ENCODE assay signal across 8 mouse cellular contexts in the genomic region with DNA sequence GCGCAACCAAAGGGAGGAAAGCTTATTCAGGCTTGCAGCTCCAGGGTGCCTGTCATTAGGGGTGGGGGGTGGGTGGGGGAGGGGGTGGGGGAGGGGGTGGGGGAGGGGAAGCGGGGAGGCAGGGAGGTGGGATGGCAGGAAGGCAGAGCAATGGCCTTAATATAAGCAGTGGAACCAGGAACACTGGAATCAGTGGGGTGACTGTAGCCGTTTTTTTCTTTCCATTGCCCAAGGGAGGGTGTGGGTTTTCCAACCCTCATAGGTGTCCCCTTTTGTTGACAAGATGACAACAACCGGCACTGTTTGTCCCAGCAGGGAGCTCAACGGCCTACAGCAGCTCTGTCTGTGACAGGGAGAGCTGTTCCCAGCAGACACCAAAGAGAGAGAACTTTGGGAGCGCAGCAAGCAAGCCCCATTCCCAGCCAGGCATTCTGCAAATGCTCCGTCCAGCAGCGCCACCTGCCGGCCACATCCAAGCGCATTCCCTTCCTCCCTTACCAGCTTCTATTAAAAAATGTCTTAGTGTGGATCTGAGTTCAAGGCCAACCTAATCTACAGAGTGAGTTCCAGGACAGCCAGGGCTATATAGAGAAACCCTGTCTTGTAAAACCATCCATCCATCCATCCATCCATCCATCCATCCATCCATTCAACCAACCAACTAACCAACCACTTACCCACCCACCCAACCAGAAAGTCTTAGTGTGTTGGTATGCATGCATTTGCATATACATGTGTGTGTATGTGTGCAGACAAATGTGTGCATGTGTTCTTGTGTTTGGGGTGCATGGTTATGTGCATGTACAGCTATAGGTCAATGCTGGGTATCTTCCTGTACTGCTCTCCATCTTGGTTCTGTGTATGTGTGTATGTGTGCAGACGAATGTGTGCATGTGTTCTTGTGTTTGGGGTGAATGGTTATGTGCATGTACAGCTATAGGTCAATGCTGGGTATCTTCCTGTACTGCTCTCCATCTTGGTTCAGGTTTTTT. TPM values are rescaled to one million over a fixed set of nuclear protein-coding genes. Genes with fewer than 3 reads are reported as not detected.
DNase-seq lines count a peak whose midpoint lies in the region; ATAC-seq and TF ChIP-seq lines count a peak whose summit lies in the region.

No protein-coding gene starts in this region.

- DNase-seq in B cell, adult 2 months, result peak; percentile 87 to 88
- peak; percentile 85 for DNase-seq in liver
- DNase-seq in naive thymus-derived CD4-positive, alpha-beta T cell, adult 2 months (ENCODE audit: low read depth), result peak; percentile 87
- peak; percentile 85 for DNase-seq in splenic B cell, adult 2 months (ENCODE audit: low read depth, low spot score)

- H3K9me3 ChIP-seq in heart, embryonic 11.5 days (replicated peaks; ENCODE audit: control insufficient read depth, low read length), result no peaks in the 10 kb centered on the region; the same call in 1 of the 2 replicates
- no peaks in the 10 kb centered on the region for H3K9me3 ChIP-seq in kidney, embryonic 15.5 days (replicated peaks)

- no peak overlapping the region for H3K27ac ChIP-seq in bone marrow macrophage, adult 2 months (ENCODE audit: insufficient read depth, low read depth, low read length)
- no peak overlapping the region for H3K27ac ChIP-seq in embryonic fibroblast, embryonic 13.5 days (ENCODE audit: insufficient read depth, low read length)
- H3K27ac ChIP-seq in heart, embryonic 11.5 days (ENCODE audit: low read depth, low read length), result no peak overlapping the region
- no peak overlapping the region for H3K27ac ChIP-seq in kidney, embryonic 15.5 days

- no peaks in the 10 kb centered on the region for H3K36me3 ChIP-seq in heart, embryonic 11.5 days (ENCODE audit: control insufficient read depth, insufficient read depth, low read length)
- H3K36me3 ChIP-seq in kidney, embryonic 15.5 days, result no peaks in the 10 kb centered on the region
- H3K36me3 ChIP-seq in splenic B cell, adult 2 months (ENCODE audit: control insufficient read depth, insufficient read depth, low read length, poor library complexity, severe bottlenecking), result no peaks in the 10 kb centered on the region

- TF ChIP-seq CTCF in bone marrow macrophage, adult 2 months (IDR thresholded peaks at IDR 0.05; ENCODE audit: low read depth, low read length), result peak; percentile 75
- peak; percentile 91 for TF ChIP-seq CTCF in embryonic fibroblast, embryonic 13.5 days (IDR thresholded peaks at IDR 0.05; ENCODE audit: borderline replicate concordance, insufficient read depth, low read length)

- H3K9ac ChIP-seq in heart, embryonic 11.5 days (ENCODE audit: low read depth, low read length), result no peak overlapping the region
- H3K9ac ChIP-seq in kidney, embryonic 15.5 days, result no peak overlapping the region

- ATAC-seq in heart, embryonic 11.5 days (replicated peaks; ENCODE audit: insufficient number of reproducible peaks, low FRiP score, low TSS enrichment), result 0 out of 2 replicates have a peak, but pooled peaks have one; percentile 55
- ATAC-seq in kidney, embryonic 15.5 days (replicated peaks; ENCODE audit: low FRiP score), result peak; percentile 87

- WGBS in heart, embryonic 11.5 days (ENCODE audit: insufficient replicate concordance), result 14% methylated on average over 11 of the region's 11 CpGs
- 9% methylated on average over 10 of the region's 11 CpGs for WGBS in kidney, embryonic 15.5 days

- peaks cover 9% of the 10 kb centered on the region for H3K4me1 ChIP-seq in bone marrow macrophage, adult 2 months (ENCODE audit: control insufficient read depth, insufficient read depth, low read length)
- H3K4me1 ChIP-seq in embryonic fibroblast, embryonic 13.5 days (ENCODE audit: control insufficient read depth, insufficient read depth, low read length), result no peaks in the 10 kb centered on the region
- no peaks in the 10 kb centered on the region for H3K4me1 ChIP-seq in heart, embryonic 11.5 days (ENCODE audit: control insufficient read depth, insufficient read depth, low read length)
- H3K4me1 ChIP-seq in kidney, embryonic 15.5 days, result peaks cover 2% of the 10 kb centered on the region; the same call in 1 of the 2 replicates

- H3K4me3 ChIP-seq in bone marrow macrophage, adult 2 months (ENCODE audit: insufficient read depth, low read length), result no peak overlapping the region
- H3K4me3 ChIP-seq in embryonic fibroblast, embryonic 13.5 days (ENCODE audit: insufficient read depth, low read length), result no peak overlapping the region
- H3K4me3 ChIP-seq in heart, embryonic 11.5 days (ENCODE audit: low read depth, low read length), result no peak overlapping the region
- no peak overlapping the region for H3K4me3 ChIP-seq in kidney, embryonic 15.5 days (replicated peaks)

- H3K27me3 ChIP-seq in heart, embryonic 11.5 days (ENCODE audit: control insufficient read depth, insufficient read depth, low read length), result no peaks in the 10 kb centered on the region
- H3K27me3 ChIP-seq in kidney, embryonic 15.5 days, result no peaks in the 10 kb centered on the region
- H3K27me3 ChIP-seq in splenic B cell, adult 2 months (ENCODE audit: control insufficient read depth, insufficient read depth, low read length, poor library complexity, severe bottlenecking), result no peaks in the 10 kb centered on the region; the same call in 1 of the 2 replicates

- no peak for TF ChIP-seq POLR2A in bone marrow macrophage, adult 2 months (IDR thresholded peaks at IDR 0.05; ENCODE audit: borderline replicate concordance, low read depth, low read length)
- TF ChIP-seq POLR2A in embryonic fibroblast, embryonic 13.5 days (IDR thresholded peaks at IDR 0.05; ENCODE audit: low read depth, low read length), result no peak

- peak overlapping the region; percentile 51; the same call in 1 of the 2 replicates for H3K4me2 ChIP-seq in heart, embryonic 11.5 days
- H3K4me2 ChIP-seq in kidney, embryonic 15.5 days, result peak overlapping the region; percentile 44

RNA-seq across cellular contexts. Expression of gene Cd70, which starts 17.5 kb away (rescaled TPM):
- not detected in 2 replicates for polyA plus RNA-seq in bone marrow macrophage, adult 2 months (2012; ENCODE audit: insufficient read depth, insufficient read length, missing spikeins)
- not detected in 2 replicates for polyA plus RNA-seq in embryonic fibroblast, embryonic 13.5 days (2011; ENCODE audit: insufficient read length, low read depth, missing spikeins)
- polyA plus RNA-seq in heart, embryonic 11.5 days (2014; fragmentation: Nextera tagmentation; extraction: Ambion mirVana), result not detected in 2 replicates
- 0.38 TPM in 1 of 2 replicates, not detected in the other for polyA plus RNA-seq in kidney, embryonic 15.5 days (2015; fragmentation: Nextera tagmentation; extraction: Ambion mirVana)

RNA-seq across cellular contexts. Expression of gene Tnfsf14, which starts 26.9 kb away (rescaled TPM):
- polyA plus RNA-seq in bone marrow macrophage, adult 2 months (2012; ENCODE audit: insufficient read depth, insufficient read length, missing spikeins), result 3.5 and 3.8 TPM in 2 replicates
- not detected in 2 replicates for polyA plus RNA-seq in embryonic fibroblast, embryonic 13.5 days (2011; ENCODE audit: insufficient read length, low read depth, missing spikeins)
- 0.27 and 0.46 TPM in 2 replicates for polyA plus RNA-seq in heart, embryonic 11.5 days (2014; fragmentation: Nextera tagmentation; extraction: Ambion mirVana)
- 0.08 TPM in 1 of 2 replicates, not detected in the other for polyA plus RNA-seq in kidney, embryonic 15.5 days (2015; fragmentation: Nextera tagmentation; extraction: Ambion mirVana)
